Mouse (Mus musculus) megakaryocyte, embryonic 14.5 days (primary cell): Measurements from ENCODE around the gene Bex3.

Experiments
- FLI1 ChIP-seq: IDR thresholded peaks from 2 replicates; pipeline ENCODE4 v1.6.1; 2012; ENCODE audit warnings: low read length, inconsistent platforms, mixed read lengths
- GATA1 ChIP-seq: IDR thresholded peaks from 3 replicates; pipeline ENCODE4 v1.6.1; 2012; ENCODE audit warnings: mixed read lengths, low read length, inconsistent platforms, borderline replicate concordance

GRCm38 (mm10) chrX:136223714-136224113 lies 46.3 kb upstream of the Bex3 start:
- TF ChIP-seq GATA1 = no peak
- no peak for TF ChIP-seq FLI1
